ENCODE assay signal across 11 mouse cellular contexts in genomic region chr9:65848154-65848553, GRCm38 (mm10). TPM values are rescaled to one million over a fixed set of nuclear protein-coding genes. Genes with fewer than 3 reads are reported as not detected.
DNase-seq lines count a peak whose midpoint lies in the region; ATAC-seq lines count a peak whose summit lies in the region.
"Had no signal": no experiment of that assay in that cellular context is flagged by ENCODE, and none has a peak within 500 bp of the region (broad histone marks: within the 10 kb centered on the region; RNA-seq: fewer than 3 reads in every experiment).

No protein-coding gene starts in this region.

- H3K27ac ChIP-seq in kidney, embryonic 15.5 days: peak overlapping the region; percentile 69
- H3K27ac ChIP-seq: hindbrain, embryonic 14.5 days; neural tube, embryonic 13.5 days had no signal

- no peak overlapping the region for H3K4me3 ChIP-seq in kidney, embryonic 15.5 days (replicated peaks)
- H3K4me3 ChIP-seq: neural tube, embryonic 13.5 days had no signal

- peaks cover 22% of the 10 kb centered on the region for H3K4me1 ChIP-seq in kidney, embryonic 15.5 days

- no peak overlapping the region for H3K9ac ChIP-seq in kidney, embryonic 15.5 days
- H3K9ac ChIP-seq: forebrain, postnatal 0 days; hindbrain, embryonic 14.5 days; neural tube, embryonic 13.5 days had no signal

- no peak for ATAC-seq in kidney, embryonic 15.5 days (replicated peaks; ENCODE audit: low FRiP score)
- ATAC-seq: forebrain, postnatal 0 days had no signal

- no peaks in the 10 kb centered on the region for H3K27me3 ChIP-seq in kidney, embryonic 15.5 days
- H3K27me3 ChIP-seq: neural tube, embryonic 13.5 days had no signal

- DNase-seq in kidney, adult 8-10 months: no peak
- DNase-seq in ovary, adult 18-20 months (ENCODE audit: low spot score): peak; percentile 44
- no peak for DNase-seq in ovary, postnatal 10 days (ENCODE audit: low spot score)
- DNase-seq in fibroblast of lung, adult 2 months (ENCODE audit: low read depth): peak; percentile 62
- peak; percentile 19 for DNase-seq in ovary, postnatal 36 days (ENCODE audit: low spot score)
- no peak for DNase-seq in right cerebral cortex, postnatal 10 days (ENCODE audit: low spot score in 2 of 2)
- DNase-seq: forebrain, postnatal 0 days; layer of hippocampus, postnatal 36 days had no signal

- no peak overlapping the region for H3K4me2 ChIP-seq in kidney, embryonic 15.5 days
- H3K4me2 ChIP-seq: hindbrain, embryonic 14.5 days; neural tube, embryonic 13.5 days had no signal

- no peaks in the 10 kb centered on the region for H3K9me3 ChIP-seq in kidney, embryonic 15.5 days (replicated peaks)
- H3K9me3 ChIP-seq: neural tube, embryonic 13.5 days had no signal

- H3K36me3 ChIP-seq in kidney, embryonic 15.5 days: peaks cover 24% of the 10 kb centered on the region

RNA-seq across cellular contexts. Expression of gene Zfp609, which starts 20.8 kb away (rescaled TPM):
- 6.0 and 7.4 TPM in 2 replicates for polyA plus RNA-seq in kidney, embryonic 15.5 days (2015; fragmentation: Nextera tagmentation; extraction: Ambion mirVana)

RNA-seq across cellular contexts. Expression of gene Pclaf, which starts 41.9 kb away (rescaled TPM):
- polyA plus RNA-seq in kidney, embryonic 15.5 days (2015; fragmentation: Nextera tagmentation; extraction: Ambion mirVana): 244 and 272 TPM in 2 replicates

Comparison
In these comparisons a context has a peak if more than half of its experiments do, and no peak if none do; other contexts are left out.
1. DNase-seq: peak in ovary, adult 18-20 months (single experiment), fibroblast of lung, adult 2 months (single experiment) and ovary, postnatal 36 days (single experiment); none in kidney, adult 8-10 months (0 of 2), ovary, postnatal 10 days (single experiment) and right cerebral cortex, postnatal 10 days (0 of 2).